Mouse (Mus musculus) forebrain, embryonic 14.5 days (tissue): ENCODE data around the gene 2210010C04Rik. TPM values are rescaled to one million over a fixed set of nuclear protein-coding genes. Genes with fewer than 3 reads are reported as not detected.
A peak's percentile ranks its signal among the peaks of the same experiment; 100 is the strongest.

Experiments
- ATAC-seq: fragments of 200-750 bp; cut with Nextera tagmentation; 2 replicates; pipeline ENCODE4 v1.8.0; 2017; ENCODE audit warnings: mild to moderate bottlenecking, moderate library complexity
- DNase-seq: peaks from one replicate; pipeline ENCODE4 v3.0.0-alpha.2; 2015; ENCODE audit warnings: low spot score
- H3K27ac ChIP-seq: fragments of 300-500 bp; sonication (generic); 2 replicates; pipeline ENCODE4 v1.5.1; 2014; ENCODE audit warnings: low read depth, mild to moderate bottlenecking, control low read depth, low read length, moderate library complexity
- H3K27me3 ChIP-seq: fragments of 300-500 bp; sonication (generic); replicated peaks from 2 replicates; pipeline ENCODE4 v1.6.1; 2014; ENCODE audit warnings: low read length, control low read depth, mixed read lengths; ENCODE audit not compliant: control insufficient read depth, insufficient read depth
- H3K36me3 ChIP-seq: fragments of 300-500 bp; sonication (generic); 2 replicates; pipeline ENCODE4 v1.6.1; 2014; ENCODE audit warnings: low read length, control low read depth; ENCODE audit not compliant: control insufficient read depth, insufficient read depth
- H3K4me1 ChIP-seq: fragments of 300-500 bp; sonication (generic); 2 replicates; pipeline ENCODE4 v1.6.1; 2014; ENCODE audit warnings: antibody characterized with exemption, low read length, control low read depth; ENCODE audit not compliant: control insufficient read depth, insufficient read depth
- H3K4me2 ChIP-seq: fragments of 300-500 bp; sonication (generic); 2 replicates; pipeline ENCODE4 v1.6.1; 2014; ENCODE audit warnings: mild to moderate bottlenecking, control low read depth, low read length
- H3K4me3 ChIP-seq: fragments of 300-500 bp; sonication (generic); 2 replicates; pipeline ENCODE4 v1.5.1; 2014; ENCODE audit warnings: low read depth, low read length, control low read depth
- H3K9ac ChIP-seq: fragments of 300-500 bp; sonication (generic); 2 replicates; pipeline ENCODE4 v1.6.1; 2014; ENCODE audit warnings: mild to moderate bottlenecking, low read length, control low read depth, moderate library complexity
- H3K9me3 ChIP-seq: fragments of 300-500 bp; sonication (generic); replicated peaks from 2 replicates; pipeline ENCODE4 v1.6.1; 2016; ENCODE audit warnings: low read length, control low read depth, mixed read lengths; ENCODE audit not compliant: control insufficient read depth
- WGBS: fragments of 180-500 bp; shearing (Covaris S2); extraction: QIAGEN DNeasy Blood & Tissue Kit; methylation state at CpG from one replicate; pipeline ENCODE4 v1.1.7; 2014; 5-methylcytosine and 5-hydroxymethylcytosine counted together
- polyA plus RNA-seq: library from polyadenylated mRNA; unstranded; fragments of >200 nt; fragmentation: Nextera tagmentation; extraction: Ambion mirVana; gene quantifications from 2 replicates; pipeline ENCODE4 v1.2.1, GENCODE M21; 2014

Gene 2210010C04Rik
- polyA plus RNA-seq, 1 experiment from 2014 or later = not detected

- WGBS = 39% methylated on average over 2 of the region's 2 CpGs
- Histone ChIP-seq H3K9me3 (no peaks in the 10 kb centered on the region), H3K4me1 (no peaks in the 10 kb centered on the region), H3K27me3 (no peaks in the 10 kb centered on the region), H3K4me3 (no peak overlapping the region), H3K9ac (no peak overlapping the region), H3K27ac (no peak overlapping the region), H3K4me2 (no peak overlapping the region), H3K36me3 (no peaks in the 10 kb centered on the region)
- DNase-seq = peak; percentile 53
- ATAC-seq = no peak
These were observed 20.3 kb upstream of the 2210010C04Rik start for GRCm38 (mm10) chr6:41055581-41055980.

GRCm38 (mm10) chr6:41054379-41054778, 19.1 kb upstream of the 2210010C04Rik start:
- WGBS = 77% methylated on average over 2 of the region's 2 CpGs
- H3K27me3 ChIP-seq = no peaks in the 10 kb centered on the region
- H3K27ac ChIP-seq = no peak overlapping the region
- H3K9me3 ChIP-seq = no peaks in the 10 kb centered on the region
- no peaks in the 10 kb centered on the region for H3K4me1 ChIP-seq
- DNase-seq (no peak), ATAC-seq (no peak)
- no peak overlapping the region for H3K4me3 ChIP-seq
- H3K9ac ChIP-seq = no peak overlapping the region
- no peak overlapping the region for H3K4me2 ChIP-seq
- no peaks in the 10 kb centered on the region for H3K36me3 ChIP-seq

GRCm38 (mm10) chr6:41051824-41052223, 16.5 kb upstream of the 2210010C04Rik start:
- Histone ChIP-seq H3K9ac (no peak overlapping the region), H3K36me3 (no peaks in the 10 kb centered on the region), H3K27ac (no peak overlapping the region), H3K9me3 (no peaks in the 10 kb centered on the region), H3K4me2 (no peak overlapping the region), H3K27me3 (no peaks in the 10 kb centered on the region), H3K4me1 (no peaks in the 10 kb centered on the region), H3K4me3 (no peak overlapping the region)
- ATAC-seq = no peak
- DNase-seq = no peak
- 91% methylated on average over 4 of the region's 4 CpGs for WGBS

- WGBS = 76% methylated on average over 1 of the region's 1 CpGs
- Histone ChIP-seq H3K4me3 (no peak overlapping the region), H3K9ac (no peak overlapping the region), H3K9me3 (no peaks in the 10 kb centered on the region), H3K27me3 (no peaks in the 10 kb centered on the region), H3K4me2 (no peak overlapping the region), H3K36me3 (no peaks in the 10 kb centered on the region), H3K4me1 (no peaks in the 10 kb centered on the region), H3K27ac (no peak overlapping the region)
- ATAC-seq = no peak
- no peak for DNase-seq
These were observed 13.3 kb upstream of the 2210010C04Rik start for GRCm38 (mm10) chr6:41048602-41049001.

DNA sequence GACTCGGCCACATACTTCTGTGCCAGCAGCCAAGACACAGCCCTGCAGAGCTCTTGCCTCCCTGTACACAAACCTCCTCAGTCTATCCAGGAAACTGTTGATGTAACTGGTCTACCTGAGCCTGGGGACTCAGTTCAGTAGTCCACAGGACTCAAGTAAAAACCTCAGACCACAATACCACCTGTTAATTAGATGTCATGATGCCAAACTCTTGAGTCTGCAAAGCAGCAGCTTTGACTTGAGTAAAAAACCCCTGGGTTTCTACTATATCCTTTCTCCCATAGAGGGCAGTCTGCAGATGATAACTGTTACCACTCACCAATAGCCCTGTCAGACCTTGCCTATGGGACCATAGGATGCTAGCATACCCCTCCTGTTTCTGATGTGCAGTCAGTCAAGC, 12.7 kb upstream of the 2210010C04Rik start:
- DNase-seq (no peak), ATAC-seq (no peak)
- H3K9ac ChIP-seq = no peak overlapping the region
- H3K4me3 ChIP-seq = no peak overlapping the region
- no peaks in the 10 kb centered on the region for H3K27me3 ChIP-seq
- 84% methylated on average over 1 of the region's 1 CpGs for WGBS
- no peak overlapping the region for H3K4me2 ChIP-seq
- no peaks in the 10 kb centered on the region for H3K36me3 ChIP-seq
- no peaks in the 10 kb centered on the region for H3K4me1 ChIP-seq
- no peaks in the 10 kb centered on the region for H3K9me3 ChIP-seq
- H3K27ac ChIP-seq = no peak overlapping the region

DNA sequence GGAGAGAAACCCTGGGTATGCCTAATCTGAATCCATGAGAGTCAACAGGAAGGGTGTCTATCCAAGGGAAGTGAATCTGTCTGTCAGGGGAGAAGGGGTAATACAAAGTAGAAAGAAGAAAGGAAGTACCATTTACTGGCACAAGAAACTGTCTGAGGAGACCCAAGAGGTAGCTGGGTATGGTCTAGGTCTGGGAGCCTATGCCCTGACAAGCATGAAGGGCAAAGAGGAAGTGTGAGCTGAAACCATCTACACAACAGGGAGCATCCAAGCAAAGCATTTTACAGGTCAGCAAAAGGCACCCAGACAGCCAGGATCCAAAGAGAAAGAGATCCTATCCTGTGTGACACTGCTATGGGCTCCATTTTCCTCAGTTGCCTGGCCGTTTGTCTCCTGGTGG, 11.9 kb upstream of the 2210010C04Rik start:
- Histone ChIP-seq H3K27me3 (no peaks in the 10 kb centered on the region), H3K9ac (no peak overlapping the region), H3K36me3 (no peaks in the 10 kb centered on the region), H3K27ac (no peak overlapping the region), H3K4me1 (no peaks in the 10 kb centered on the region), H3K4me3 (no peak overlapping the region), H3K4me2 (no peak overlapping the region), H3K9me3 (no peaks in the 10 kb centered on the region)
- 96% methylated on average over 1 of the region's 1 CpGs for WGBS
- ATAC-seq = no peak
- DNase-seq = no peak

GRCm38 (mm10) chr6:41046553-41046952, 11.2 kb upstream of the 2210010C04Rik start:
- Histone ChIP-seq H3K27me3 (no peaks in the 10 kb centered on the region), H3K4me2 (no peak overlapping the region), H3K27ac (no peak overlapping the region), H3K36me3 (no peaks in the 10 kb centered on the region), H3K4me1 (no peaks in the 10 kb centered on the region), H3K9ac (no peak overlapping the region), H3K9me3 (no peaks in the 10 kb centered on the region), H3K4me3 (no peak overlapping the region)
- DNase-seq (no peak), ATAC-seq (no peak)
- whole genome bisulfite sequencing = 68% methylated on average over 2 of the region's 2 CpGs

DNA sequence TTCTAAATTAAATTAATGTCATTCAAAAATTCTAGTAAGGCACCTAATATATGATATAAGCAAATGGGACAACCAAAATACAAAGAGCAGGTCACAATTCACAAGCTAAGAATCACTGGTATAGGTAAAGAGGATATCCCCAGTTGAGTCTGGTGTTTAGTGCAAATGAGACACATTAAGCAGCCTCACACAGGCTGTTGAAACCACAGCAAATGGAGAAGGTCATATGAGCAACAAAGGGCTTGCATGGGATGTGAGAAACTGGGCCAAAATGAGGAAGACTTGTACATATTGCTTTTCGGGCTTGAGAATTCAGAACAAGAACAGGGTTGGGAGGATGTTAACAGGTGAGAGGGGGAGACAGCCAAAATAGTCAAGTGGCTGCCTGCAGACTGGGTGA, 9.4 kb upstream of the 2210010C04Rik start:
- DNase-seq = no peak
- Histone ChIP-seq H3K9me3 (no peaks in the 10 kb centered on the region), H3K9ac (no peak overlapping the region), H3K27me3 (no peaks in the 10 kb centered on the region), H3K27ac (no peak overlapping the region), H3K4me2 (no peak overlapping the region), H3K36me3 (no peaks in the 10 kb centered on the region), H3K4me1 (no peaks in the 10 kb centered on the region), H3K4me3 (no peak overlapping the region)
- ATAC-seq = no peak
- 88% methylated on average over 1 of the region's 1 CpGs for WGBS

- Histone ChIP-seq H3K27me3 (no peaks in the 10 kb centered on the region), H3K9ac (no peak overlapping the region), H3K27ac (no peak overlapping the region), H3K9me3 (no peaks in the 10 kb centered on the region), H3K4me3 (no peak overlapping the region), H3K36me3 (no peaks in the 10 kb centered on the region), H3K4me1 (no peaks in the 10 kb centered on the region), H3K4me2 (no peak overlapping the region)
- DNase-seq (no peak), ATAC-seq (no peak)
- WGBS = 79% methylated on average over 1 of the region's 1 CpGs
These were observed 9.0 kb upstream of the 2210010C04Rik start for GRCm38 (mm10) chr6:41044314-41044713.
